Mouse (Mus musculus) cerebellum, adult 9-11 months (tissue): ENCODE data around the gene A830031A19Rik.

Experiments used
- DNase-seq: peaks from one replicate; pipeline ENCODE4 v3.0.0; 2022

Gene A830031A19Rik

DNA sequence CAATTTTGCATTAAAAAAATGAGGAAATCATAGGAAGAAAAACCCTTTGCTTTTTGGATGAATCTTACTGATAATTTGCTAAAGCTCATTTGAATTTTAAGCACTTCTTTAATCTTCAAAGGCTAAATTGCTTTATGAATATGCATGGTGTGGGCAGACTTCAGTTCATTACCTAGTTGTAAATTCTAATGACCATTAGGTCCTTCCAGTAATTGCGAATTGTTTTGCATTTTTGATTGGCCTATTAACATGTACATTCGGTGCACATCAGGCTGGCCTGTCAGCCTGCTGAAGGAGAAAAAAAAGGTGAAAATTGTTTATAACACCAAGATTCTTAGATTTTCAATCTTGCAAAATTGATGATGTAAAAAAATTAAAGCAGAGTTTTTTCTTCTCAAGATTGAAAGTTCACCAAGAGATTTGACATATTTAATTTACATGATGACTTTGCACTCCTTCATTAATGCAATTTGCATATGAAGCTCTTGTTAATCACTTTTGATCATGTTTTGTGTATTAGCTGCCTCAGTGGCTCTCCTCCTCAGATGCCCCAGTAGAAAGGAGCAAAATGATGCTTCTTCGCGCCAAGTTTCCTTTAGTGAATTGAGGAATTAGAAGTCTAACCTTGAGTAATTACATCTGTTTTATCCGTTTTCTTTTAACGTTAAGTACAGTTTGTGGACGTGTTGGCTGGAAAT, 21.0 kb upstream of the A830031A19Rik start:
- no peak for DNase-seq

DNA sequence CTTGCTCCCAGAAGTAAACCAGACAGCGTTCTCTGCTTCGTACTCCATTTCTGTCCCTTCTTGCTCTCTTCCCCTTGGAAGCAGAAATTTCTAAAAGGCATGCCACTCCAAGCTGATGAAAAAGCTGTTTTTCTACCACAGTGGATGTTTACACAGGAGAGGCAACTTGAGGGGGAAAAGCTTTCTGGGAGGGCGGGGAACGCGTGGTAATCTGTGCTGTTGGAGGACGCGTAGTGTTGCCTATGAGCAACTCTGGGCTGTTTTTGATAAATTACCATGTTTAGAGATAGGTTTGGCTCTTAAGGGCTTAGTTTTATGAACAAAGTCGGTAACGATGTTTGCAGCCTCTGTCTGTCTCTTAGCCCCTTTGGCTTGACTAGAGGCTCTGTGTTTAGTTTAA, 20.4 kb upstream of the A830031A19Rik start:
- no peak for DNase-seq

DNA sequence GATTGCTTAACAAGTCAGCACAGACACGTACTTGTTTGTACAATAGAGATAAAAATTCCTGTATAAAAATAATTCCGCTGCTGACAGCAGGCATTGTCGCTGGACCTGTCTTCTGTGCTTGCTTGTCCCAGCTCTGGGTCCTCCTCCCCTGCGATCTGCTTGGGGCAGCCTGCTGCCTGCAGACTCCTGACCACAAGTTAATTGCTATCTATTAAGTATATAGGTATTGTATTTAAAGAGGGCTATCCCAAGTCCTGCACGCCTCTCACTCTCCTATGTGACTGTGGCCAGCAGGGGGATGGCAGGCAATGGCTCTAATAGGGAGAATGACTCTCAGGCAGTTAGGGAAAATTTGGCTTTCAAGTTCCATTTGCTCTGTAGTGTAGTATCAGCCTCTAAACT, 19.2 kb upstream of the A830031A19Rik start:
- DNase-seq, result no peak

DNA sequence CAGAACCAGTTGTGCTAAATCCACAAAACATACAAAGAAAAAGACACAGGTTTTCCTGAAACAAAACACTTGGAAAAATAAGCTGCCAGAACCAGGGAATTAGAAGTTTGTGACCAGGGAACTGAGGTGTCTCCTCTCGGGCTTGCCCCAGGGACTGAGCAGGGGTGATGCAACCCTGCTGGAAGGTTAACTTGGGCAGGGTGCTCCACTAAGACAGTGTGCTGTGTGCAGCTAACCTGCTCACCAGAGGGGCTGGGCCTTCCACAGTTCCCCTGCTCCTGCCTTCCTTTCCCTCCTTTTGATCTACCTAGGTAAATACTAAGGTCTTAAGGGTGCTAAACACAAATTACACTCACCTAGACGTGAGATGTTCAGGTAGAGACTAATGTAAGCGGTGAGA, 17.8 kb upstream of the A830031A19Rik start:
- no peak for DNase-seq

DNA sequence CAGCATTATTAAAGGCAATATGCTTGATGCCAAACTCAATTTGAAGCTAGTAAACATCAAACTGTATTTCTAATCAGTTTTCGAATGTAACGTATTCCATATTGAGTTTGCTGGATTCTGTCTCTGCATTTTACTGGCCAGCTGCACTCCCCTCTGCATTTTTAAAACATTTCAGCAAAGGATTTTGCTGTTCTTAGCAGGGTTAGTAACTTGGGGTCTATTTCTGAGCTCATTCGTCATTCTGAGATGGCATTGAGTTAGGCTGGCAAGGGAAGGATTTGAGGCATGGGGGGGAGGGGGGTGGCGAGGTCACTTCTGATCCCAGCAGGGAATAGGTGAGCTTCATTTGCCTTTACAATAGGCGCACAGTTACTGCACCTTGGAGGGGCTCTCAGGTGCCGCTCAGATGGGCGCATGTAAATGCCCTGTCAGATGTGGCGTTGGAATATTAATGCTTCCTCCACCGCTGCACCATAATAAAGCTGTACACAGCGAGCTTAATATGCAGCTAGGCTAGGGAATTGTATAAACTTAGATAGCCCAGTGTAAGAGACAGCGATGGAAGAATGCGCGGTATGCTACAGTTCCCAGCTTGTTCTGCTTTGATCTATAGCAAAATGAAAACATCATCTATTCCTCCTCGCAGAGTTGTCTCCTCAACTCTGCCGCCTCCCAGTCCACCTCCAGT, 16.7 kb upstream of the A830031A19Rik start:
- no peak for DNase-seq

DNA sequence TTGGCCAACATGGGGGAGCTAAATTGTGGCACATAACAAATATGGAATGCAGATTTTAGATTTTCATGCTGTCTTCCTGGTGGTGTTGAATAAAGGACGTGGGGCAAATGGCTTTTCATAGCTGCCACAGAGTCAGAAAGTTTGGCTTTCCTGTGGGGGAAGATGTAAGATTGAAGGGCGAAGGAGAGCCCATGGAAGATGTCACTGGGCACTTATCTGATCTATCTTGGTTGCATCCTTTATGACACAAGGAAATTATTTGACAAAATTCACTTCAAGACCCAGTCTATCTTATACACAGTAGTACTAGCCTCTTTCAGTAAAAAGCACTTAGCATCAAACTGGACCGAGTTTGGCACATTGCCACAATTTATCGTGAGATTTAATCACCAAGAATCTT, 15.6 kb upstream of the A830031A19Rik start:
- no peak for DNase-seq

DNA sequence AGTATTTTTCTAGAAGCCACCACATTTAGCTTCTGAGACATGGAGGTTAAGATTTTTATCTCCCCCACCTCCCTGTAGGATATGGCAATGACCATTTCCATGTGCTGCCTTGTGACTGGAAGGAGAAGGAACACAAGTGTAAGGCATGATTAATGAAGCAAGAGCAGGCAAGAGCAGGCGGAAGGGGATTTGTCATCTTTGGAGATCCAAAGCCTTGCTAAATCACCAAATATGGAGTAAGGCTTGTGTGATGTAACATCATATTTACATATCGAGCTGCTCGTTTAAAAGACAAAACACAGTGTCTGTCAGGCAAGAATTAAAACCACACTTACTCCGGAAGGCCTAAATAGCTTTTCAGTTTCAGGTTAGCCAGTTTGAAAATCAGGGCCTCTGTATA, 12.2 kb upstream of the A830031A19Rik start:
- no peak for DNase-seq

DNA sequence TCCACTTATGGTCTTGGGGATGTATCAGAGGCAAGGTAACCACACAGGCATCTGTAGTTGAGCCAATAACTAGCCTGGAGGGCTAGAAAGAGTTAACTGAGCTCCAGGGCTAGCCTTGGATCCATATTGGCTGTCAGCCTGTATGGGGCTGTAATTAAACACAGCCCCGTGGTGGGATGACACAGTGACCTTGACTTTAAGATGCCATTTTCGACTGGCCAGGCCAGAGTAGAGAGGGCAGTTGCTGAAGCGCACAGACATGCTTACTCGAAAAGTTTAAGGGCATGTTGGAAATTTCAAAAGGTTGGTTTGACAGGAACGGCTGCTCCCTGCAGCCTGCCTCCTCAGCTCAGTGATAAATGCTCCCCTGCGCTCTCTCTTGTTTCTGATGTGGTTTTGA, 11.1 kb upstream of the A830031A19Rik start:
- no peak for DNase-seq

DNA sequence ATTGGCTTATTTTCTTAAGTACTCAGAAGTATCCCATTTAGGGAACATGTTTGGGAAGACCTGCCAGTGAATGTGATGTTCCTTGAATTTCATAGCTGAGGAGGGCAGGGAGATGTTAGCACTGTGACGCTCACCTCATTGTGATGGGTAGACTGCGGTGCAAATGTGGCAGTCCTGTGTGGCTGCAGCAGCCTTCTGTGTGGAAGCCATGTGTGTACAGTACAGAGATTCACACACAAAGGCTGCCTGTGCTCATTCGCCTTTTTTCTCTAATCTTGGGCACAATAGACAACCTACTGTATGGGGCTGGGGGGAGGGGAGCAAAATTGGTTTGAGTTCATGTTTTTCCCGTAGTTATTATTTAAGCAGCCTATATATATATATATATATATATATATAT, 9.7 kb upstream of the A830031A19Rik start:
- DNase-seq, result no peak

DNA sequence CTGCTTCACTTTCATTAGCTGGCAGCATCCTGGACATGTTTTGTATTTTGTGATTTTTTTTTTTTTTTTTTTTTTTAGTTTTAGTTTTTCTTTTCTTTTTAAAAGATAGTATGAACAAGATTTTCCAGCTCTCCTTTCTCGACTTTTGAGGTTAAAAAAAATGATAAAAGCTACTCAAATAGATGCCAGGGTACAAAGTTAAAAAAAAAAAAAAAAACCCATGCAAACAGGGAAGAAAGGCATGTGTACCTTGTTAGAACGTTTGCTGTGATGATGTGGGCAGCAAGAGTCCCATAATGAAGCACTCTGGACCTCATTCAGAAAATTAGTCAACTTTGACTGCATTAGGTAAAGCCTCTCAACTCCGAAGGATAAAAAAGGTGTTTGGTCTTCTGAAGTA, 9.2 kb upstream of the A830031A19Rik start:
- no peak for DNase-seq

DNA sequence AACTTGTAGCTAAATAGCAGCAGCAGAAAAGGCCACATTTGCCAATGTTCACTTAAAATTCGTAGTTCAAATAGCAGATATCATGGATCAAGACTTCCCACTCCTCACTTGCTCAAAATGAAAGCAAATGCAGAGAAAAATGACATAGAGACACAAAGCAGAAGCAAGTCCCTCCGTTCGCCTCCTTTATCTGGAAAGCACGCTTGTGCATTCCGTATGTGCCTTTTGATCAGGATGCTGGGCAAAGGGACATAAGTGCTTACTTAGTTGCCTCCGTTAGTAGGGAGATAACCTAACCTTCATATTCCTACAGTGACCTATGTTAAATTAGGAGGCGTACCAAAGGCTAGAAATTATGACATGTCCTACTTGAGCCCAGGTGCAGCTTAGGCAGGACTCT, 8.6 kb upstream of the A830031A19Rik start:
- no peak for DNase-seq

DNA sequence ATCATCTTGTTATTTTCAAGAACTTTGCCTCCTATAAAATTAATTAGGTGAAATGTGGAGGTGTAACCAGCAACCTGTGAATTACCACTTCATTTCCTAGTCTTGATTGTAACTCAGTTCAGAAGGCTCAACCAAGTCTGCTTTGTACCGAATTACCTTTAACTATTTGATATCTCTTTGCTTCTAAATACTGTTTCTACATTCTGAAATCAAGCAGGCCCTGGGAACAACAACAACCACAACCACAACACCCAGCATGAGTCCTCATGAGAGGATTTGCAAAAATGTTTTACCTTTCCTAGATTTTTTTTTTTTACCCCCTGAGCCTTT, 8.2 kb upstream of the A830031A19Rik start:
- DNase-seq, result no peak

DNA sequence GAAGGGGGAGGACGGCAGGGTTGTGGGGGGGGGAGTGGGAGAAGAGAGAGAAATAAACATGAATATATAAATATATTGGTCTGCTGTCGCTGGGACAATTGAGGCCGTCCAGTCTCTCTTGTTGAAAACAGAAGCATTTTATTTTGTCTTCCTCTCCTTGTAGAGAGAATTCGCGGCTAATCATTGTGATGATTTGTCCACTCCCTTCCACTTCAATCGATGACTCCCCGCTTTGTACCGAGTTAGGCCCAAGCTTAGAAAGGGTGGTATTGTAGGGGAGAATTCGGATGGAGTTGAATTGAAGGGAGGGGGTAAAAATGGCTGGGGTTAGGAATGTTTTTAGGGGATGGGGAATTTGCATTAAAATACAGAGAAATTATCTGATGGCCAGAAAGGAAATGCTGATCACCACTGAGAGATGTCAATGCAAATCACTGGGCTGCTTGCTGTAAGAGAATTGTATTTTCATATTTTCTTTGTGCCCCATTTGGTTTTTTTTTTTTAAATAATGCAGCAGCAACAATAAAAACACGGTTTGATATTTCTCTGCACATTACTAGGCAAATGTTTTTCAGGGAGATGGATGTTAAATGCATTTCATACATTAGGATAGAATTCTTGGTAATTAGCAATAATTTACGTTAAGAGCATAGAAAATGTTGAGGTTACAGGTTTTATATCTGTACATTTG, 7.7 kb upstream of the A830031A19Rik start:
- no peak for DNase-seq

DNA sequence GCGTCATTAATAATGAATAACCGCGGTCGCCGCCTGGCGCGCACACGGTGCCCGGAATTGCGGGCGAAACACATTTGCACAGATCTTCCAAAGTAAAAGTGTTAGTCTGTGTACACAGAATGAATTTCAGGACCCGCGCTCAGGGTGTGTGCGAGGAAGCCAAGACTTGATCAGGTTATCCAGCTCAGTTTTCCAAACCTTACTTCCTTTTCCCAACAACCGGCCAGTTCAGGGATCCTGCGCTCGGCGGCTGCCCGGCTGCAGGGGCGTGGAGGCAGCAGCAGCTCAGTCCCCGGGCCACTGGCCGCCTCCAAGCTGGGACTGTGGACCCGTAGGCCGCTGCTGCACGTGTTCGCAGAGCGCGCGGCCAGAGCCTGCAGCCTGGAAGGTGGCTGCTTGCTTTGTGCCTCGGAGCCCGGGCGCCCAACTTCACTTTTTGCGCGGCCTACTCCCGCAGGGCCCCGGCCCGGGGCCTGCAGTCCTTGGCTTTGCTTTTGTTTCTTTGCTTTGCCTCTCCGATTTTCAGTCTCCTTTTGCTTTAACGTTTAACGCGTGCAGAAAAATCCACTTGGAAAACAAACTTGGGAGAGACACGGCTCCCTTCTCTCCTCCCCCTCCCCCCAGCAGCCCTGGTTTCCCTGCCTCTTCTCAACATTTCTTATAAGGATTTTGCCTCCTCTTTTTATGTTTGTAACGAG, 7.0 kb upstream of the A830031A19Rik start:
- no peak for DNase-seq

DNA sequence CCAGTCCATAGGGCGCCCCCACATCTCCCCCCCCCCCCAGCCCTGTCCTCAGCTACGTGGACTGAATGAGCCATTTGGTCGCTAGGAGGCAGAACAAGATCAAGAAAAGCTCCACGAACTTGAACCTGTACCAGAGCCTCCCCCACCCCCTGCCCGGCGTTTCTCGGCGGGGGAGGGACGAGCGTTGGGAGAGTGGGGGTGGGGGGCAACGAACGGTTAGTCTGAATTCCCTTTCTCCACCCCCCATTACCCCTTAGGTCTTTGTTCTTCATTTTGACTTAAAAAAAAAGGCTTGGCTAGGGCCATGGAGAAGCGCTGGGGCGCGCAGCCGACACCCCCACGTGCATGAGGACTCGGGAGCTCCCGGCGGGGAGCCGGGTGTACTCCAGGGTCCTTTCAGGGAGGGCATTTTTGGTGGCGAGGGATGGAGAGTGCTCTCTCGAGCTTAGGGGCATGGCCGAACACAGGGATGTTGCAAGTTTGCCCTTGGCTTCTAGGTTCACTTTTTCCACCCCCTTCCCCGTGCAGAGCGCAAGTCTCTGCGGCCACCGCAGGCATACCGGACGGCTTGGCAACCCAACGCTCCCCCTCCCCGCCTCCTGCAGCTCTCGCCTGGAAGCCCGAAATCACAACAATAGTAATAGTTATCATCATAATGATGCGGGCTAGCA, 6.3 kb upstream of the A830031A19Rik start:
- DNase-seq, result no peak

DNA sequence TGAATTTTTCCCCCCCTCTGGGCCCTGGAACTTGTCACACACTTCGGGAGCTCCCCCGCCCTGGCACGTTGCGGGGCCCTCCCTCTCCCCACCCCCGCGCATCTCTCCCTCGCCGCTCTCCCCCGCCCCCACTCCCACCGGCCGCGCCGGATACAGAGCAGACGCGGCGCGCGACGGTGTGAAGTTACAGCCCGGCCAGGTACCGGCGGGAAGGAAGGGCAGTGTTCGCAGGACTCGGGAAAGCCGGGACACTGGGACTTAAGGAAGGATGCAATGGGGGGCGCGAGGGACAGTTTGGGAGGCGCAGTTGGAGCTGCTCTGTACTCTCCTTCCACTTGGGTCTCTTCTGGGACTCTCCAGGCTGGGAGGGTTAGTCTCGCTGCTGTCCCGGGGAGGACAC, 5.7 kb upstream of the A830031A19Rik start:
- no peak for DNase-seq

DNA sequence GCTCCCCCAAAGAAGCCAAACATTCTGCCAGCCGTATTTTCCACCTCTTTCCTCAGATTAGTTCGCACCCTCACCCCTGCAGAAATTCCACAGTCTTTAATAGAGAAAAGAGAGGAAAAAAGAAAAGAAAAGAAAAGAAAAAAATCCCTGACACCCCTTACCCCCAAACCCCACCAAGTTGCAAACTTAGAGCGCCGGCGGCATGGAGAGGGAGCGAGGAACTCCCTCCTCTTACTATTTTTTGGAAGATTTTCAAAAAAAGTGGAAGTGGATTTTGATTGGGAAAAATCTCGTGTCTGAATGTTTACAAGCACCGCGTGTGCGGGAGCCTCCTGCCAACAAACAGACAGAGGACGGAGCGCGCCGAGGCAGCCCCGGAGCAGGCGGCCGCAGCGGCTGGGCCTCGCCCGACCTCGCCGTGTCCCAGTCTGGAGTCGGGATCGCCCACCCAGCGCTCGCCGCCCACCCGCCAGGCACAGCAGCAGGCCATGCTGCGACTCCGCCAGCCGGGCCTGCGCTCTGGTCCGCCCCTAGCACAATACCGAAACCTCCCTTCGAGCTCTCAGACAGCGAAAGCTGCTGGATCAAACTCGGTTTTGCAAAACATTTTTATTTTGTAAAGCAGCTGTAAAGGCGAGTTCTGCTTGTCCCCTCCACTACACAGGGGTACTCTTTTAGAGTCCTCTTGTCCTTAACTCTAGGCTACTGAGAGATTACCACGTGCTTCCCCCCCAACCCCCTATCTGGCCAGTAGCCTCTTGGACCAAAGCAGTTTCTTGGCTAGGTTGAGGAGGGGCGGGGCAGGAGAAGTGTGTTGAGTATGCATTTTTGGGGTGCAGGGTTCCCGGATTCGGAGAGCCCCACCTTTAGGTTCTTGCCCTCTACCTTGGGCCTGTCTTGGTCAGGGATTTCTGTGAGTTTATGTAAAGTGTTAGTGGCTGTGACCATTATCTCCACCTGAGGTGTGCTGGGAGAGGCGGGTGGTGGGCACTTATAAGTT, 4.8 kb upstream of the A830031A19Rik start:
- DNase-seq, result peak; percentile 6

DNA sequence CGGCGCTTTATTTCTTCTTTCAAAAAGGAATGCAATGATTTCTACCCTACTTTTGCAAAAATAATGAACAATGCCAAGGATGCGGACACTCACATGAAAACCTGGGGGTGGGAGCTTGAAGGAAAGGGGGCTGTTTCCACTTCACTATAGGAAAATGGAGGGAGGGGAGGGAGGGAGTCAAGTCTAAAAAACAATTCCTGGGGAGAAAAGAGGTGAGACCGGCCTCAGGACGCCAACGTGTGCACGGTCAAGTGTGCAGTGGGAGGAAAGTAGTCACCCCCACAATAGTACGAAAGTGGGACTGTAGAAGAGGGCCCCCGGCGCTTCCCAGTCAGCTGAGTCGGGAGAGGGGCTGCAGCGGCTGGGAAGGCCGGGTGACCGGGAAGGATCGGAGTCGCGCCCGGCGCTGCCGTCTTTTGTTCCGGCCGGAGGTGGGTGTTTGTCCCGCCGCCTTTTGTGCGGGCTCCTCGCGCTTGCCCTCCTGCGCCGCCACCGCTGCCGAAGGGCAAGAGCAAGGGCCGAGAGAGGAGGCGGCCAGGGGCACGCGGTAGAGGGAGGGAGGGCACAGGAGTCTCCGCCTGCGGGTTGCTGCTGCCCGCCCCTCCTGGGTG, 4.0 kb upstream of the A830031A19Rik start:
- DNase-seq, result no peak

DNA sequence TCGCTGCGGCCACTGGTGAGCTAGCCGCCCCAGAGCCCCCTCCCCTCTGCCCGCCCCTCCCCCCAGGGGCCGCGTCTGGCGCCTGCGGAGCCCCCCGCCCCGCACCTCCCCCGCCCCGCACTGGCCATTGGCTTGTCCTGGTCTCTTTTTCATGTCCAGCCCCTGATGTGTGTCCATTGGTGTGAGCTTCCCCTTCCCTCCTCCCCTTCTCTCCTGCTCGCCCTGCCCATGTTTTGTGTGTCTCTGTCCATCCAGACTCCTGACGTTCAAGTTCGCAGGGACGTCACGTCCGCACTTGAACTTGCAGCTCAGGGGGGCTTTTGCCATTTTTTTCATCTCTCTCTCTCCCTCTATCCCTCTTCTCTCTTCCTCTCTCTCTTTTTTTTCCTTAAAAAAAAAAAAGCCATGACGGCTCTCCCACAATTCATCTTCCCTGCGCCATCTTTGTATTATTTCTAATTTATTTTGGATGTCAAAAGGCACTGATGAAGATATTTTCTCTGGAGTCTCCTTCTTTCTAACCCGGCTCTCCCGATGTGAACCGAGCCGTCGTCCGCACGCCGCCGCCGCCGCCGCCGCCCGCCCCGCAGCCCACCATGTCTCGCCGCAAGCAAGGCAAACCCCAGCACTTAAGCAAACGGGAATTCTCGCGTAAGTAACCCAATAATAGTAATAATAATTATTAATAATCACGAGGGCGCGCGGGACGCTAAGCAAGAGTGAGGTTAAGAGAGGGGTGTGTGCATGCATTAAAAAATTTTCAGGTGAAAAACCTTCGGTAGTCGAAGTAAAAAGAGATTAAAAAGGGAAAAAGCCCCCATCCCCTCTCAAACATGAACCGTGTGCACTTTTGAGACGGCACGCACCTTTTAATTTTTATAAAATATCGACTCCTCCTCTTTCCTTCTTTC, 3.2 kb upstream of the A830031A19Rik start, which contains the start of gene Bcl11a:
TSS of gene Bcl11a (plus strand) at position 262 of the 911 bp plus-strand sequence.
- DNase-seq, result no peak
